ENCODE assay signal across 31 mouse cellular contexts in the genomic region with DNA sequence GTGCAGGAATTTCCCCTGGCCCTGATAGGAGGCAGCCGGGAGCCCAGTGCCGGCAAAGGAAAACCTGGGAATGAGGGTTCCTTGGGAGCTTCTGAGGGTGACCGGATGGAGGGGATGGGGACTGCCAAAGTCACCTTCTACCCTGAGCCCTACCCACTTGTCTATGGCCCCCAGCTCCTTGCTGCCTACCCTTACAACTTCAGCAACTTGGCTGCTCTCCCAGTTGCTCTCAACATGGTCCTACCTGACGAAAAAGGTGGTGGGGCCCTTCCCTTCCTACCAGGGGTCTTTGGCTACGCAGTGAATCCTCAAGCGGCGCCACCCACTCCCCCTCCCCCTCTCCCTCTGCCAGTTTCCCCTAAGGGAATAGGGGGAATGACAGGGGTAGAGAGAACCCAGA. TPM values are rescaled to one million over a fixed set of nuclear protein-coding genes. Genes with fewer than 3 reads are reported as not detected.
DNase-seq lines count a peak whose midpoint lies in the region; ATAC-seq and TF ChIP-seq lines count a peak whose summit lies in the region.
"Had no signal": no experiment of that assay in that cellular context is flagged by ENCODE, and none has a peak within 500 bp of the region (broad histone marks: within the 10 kb centered on the region; RNA-seq: fewer than 3 reads in every experiment).

No protein-coding gene starts in this region.

- H3K9ac ChIP-seq in heart, embryonic 14.5 days (ENCODE audit: low read length), result no peak overlapping the region
- no peak overlapping the region for H3K9ac ChIP-seq in kidney, postnatal 0 days (ENCODE audit: low read depth, low read length)
- H3K9ac ChIP-seq in embryonic facial prominence, embryonic 12.5 days, result no peak overlapping the region
- H3K9ac ChIP-seq in embryonic facial prominence, embryonic 15.5 days, result no peak overlapping the region
- H3K9ac ChIP-seq: forebrain, embryonic 15.5 days; intestine, embryonic 15.5 days; neural tube, embryonic 15.5 days; stomach, embryonic 15.5 days had no signal

- no peak overlapping the region for H3K27ac ChIP-seq in heart, embryonic 14.5 days (replicated peaks in 1 of 2; ENCODE audit: control insufficient read depth in 1 of 2, insufficient read depth in 1 of 2, low read depth in 2 of 2, low read length in 2 of 2)
- H3K27ac ChIP-seq in kidney, postnatal 0 days, result no peak overlapping the region
- H3K27ac ChIP-seq in kidney, adult 2 months (ENCODE audit: insufficient read depth, low read depth, low read length), result no peak overlapping the region
- no peak overlapping the region for H3K27ac ChIP-seq in embryonic facial prominence, embryonic 12.5 days
- H3K27ac ChIP-seq in embryonic facial prominence, embryonic 15.5 days (replicated peaks), result no peak overlapping the region
- H3K27ac ChIP-seq: forebrain, embryonic 15.5 days; heart, adult 2 months; hindbrain, postnatal 0 days; intestine, embryonic 15.5 days; macrophage; neural tube, embryonic 15.5 days; stomach, embryonic 15.5 days had no signal

- 0 out of 2 replicates have a peak overlapping the region, but pooled peaks have one; percentile 5 for H3K4me2 ChIP-seq in heart, embryonic 14.5 days (ENCODE audit: low read length)
- 0 out of 2 replicates have a peak overlapping the region, but pooled peaks have one; percentile 15 for H3K4me2 ChIP-seq in kidney, postnatal 0 days (ENCODE audit: low read length)
- 0 out of 2 replicates have a peak overlapping the region, but pooled peaks have one; percentile 5 for H3K4me2 ChIP-seq in embryonic facial prominence, embryonic 12.5 days (replicated peaks)
- H3K4me2 ChIP-seq in embryonic facial prominence, embryonic 15.5 days (replicated peaks), result 0 out of 2 replicates have a peak overlapping the region, but pooled peaks have one; percentile 2
- H3K4me2 ChIP-seq: forebrain, embryonic 15.5 days; intestine, embryonic 15.5 days; neural tube, embryonic 15.5 days; stomach, embryonic 15.5 days had no signal

- peaks cover 20% of the 10 kb centered on the region for H3K36me3 ChIP-seq in heart, embryonic 14.5 days (ENCODE audit: control insufficient read depth, insufficient read depth, low read length)
- H3K36me3 ChIP-seq in kidney, postnatal 0 days (ENCODE audit: insufficient read depth, low read length), result no peaks in the 10 kb centered on the region
- H3K36me3 ChIP-seq in kidney, adult 2 months (ENCODE audit: control insufficient read depth, insufficient read depth, low read length), result no peaks in the 10 kb centered on the region
- peaks cover 13% of the 10 kb centered on the region for H3K36me3 ChIP-seq in embryonic facial prominence, embryonic 12.5 days
- H3K36me3 ChIP-seq in embryonic facial prominence, embryonic 15.5 days, result peaks cover 25% of the 10 kb centered on the region
- H3K36me3 ChIP-seq: forebrain, embryonic 10.5 days; intestine, embryonic 15.5 days; stomach, embryonic 15.5 days had no signal

- no peak for ATAC-seq in heart, embryonic 14.5 days (ENCODE audit: insufficient number of reproducible peaks, insufficient read depth, low FRiP score, low read depth)
- ATAC-seq in kidney, postnatal 0 days (replicated peaks; ENCODE audit: low FRiP score, low read depth), result no peak
- ATAC-seq in embryonic facial prominence, embryonic 12.5 days (ENCODE audit: insufficient number of reproducible peaks, insufficient read depth, low FRiP score, low TSS enrichment), result no peak
- no peak for ATAC-seq in embryonic facial prominence, embryonic 15.5 days (ENCODE audit: insufficient number of reproducible peaks, low FRiP score, low TSS enrichment, low read depth)
- ATAC-seq: forebrain, embryonic 15.5 days; hindbrain, postnatal 0 days; intestine, embryonic 15.5 days had no signal

- WGBS in heart, embryonic 14.5 days, result 43% methylated on average over 7 of the region's 7 CpGs
- WGBS in kidney, postnatal 0 days, result 66% methylated on average over 7 of the region's 7 CpGs
- WGBS in kidney, adult 2 months, result 58% methylated on average over 7 of the region's 7 CpGs
- 40% methylated on average over 7 of the region's 7 CpGs for WGBS in embryonic facial prominence, embryonic 12.5 days
- whole genome bisulfite sequencing in embryonic facial prominence, embryonic 15.5 days, result 36% methylated on average over 7 of the region's 7 CpGs

- no peak for TF ChIP-seq CTCF in kidney, postnatal 0 days (IDR thresholded peaks at IDR 0.05; ENCODE audit: low read depth)
- no peak for TF ChIP-seq CTCF in kidney, adult 2 months (conservative IDR thresholded peaks at IDR 0.05; ENCODE audit: insufficient read depth, insufficient read length, low read depth, low read length)

- DNase-seq in heart, postnatal 4 days, result no peak
- DNase-seq in kidney, postnatal 0 days (ENCODE audit: low spot score), result no peak
- DNase-seq in kidney, adult 2 months, result no peak
- no peak for DNase-seq in lung, postnatal 25 days (ENCODE audit: low spot score)
- DNase-seq: adrenal gland, postnatal 25 days; B cell, adult 2 months; gastrocnemius, postnatal 25 days; heart, adult 2 months; kidney, adult 8-10 months; layer of hippocampus, adult 9-11 months; midbrain, embryonic 14.5 days; retina, postnatal 1 day; thymus, postnatal 25 days had no signal

- no peaks in the 10 kb centered on the region for H3K9me3 ChIP-seq in heart, embryonic 14.5 days (ENCODE audit: control insufficient read depth, low read length)
- H3K9me3 ChIP-seq in kidney, postnatal 0 days (replicated peaks; ENCODE audit: low read length), result no peaks in the 10 kb centered on the region
- no peaks in the 10 kb centered on the region for H3K9me3 ChIP-seq in embryonic facial prominence, embryonic 12.5 days
- no peaks in the 10 kb centered on the region for H3K9me3 ChIP-seq in embryonic facial prominence, embryonic 15.5 days (replicated peaks)
- H3K9me3 ChIP-seq: forebrain, embryonic 10.5 days; forebrain, embryonic 15.5 days; intestine, embryonic 15.5 days; neural tube, embryonic 15.5 days; stomach, embryonic 15.5 days had no signal

- H3K4me3 ChIP-seq in heart, embryonic 14.5 days (ENCODE audit: control insufficient read depth in 1 of 2, insufficient read depth in 1 of 2, low read depth in 1 of 2, low read length in 2 of 2), result no peak overlapping the region
- no peak overlapping the region for H3K4me3 ChIP-seq in kidney, postnatal 0 days (replicated peaks; ENCODE audit: low read depth, low read length)
- H3K4me3 ChIP-seq in kidney, adult 2 months (ENCODE audit: insufficient read depth, low read depth, low read length), result no peak overlapping the region
- H3K4me3 ChIP-seq in embryonic facial prominence, embryonic 12.5 days, result no peak overlapping the region
- no peak overlapping the region for H3K4me3 ChIP-seq in embryonic facial prominence, embryonic 15.5 days (replicated peaks)
- H3K4me3 ChIP-seq: forebrain, embryonic 10.5 days; forebrain, embryonic 15.5 days; heart, adult 2 months; intestine, embryonic 15.5 days; neural tube, embryonic 15.5 days; stomach, embryonic 15.5 days had no signal

- no peak for TF ChIP-seq POLR2A in kidney, adult 2 months (IDR thresholded peaks at IDR 0.05; ENCODE audit: low read depth, low read length)

- peaks cover 8 to 13% of the 10 kb centered on the region in 2 experiments for H3K4me1 ChIP-seq in heart, embryonic 14.5 days (ENCODE audit: control insufficient read depth in 2 of 2, insufficient read depth in 2 of 2, low read length in 2 of 2)
- peaks cover 11% of the 10 kb centered on the region for H3K4me1 ChIP-seq in kidney, postnatal 0 days (replicated peaks; ENCODE audit: insufficient read depth, low read length)
- no peaks in the 10 kb centered on the region for H3K4me1 ChIP-seq in kidney, adult 2 months (ENCODE audit: control insufficient read depth, insufficient read depth, low read length)
- H3K4me1 ChIP-seq in embryonic facial prominence, embryonic 12.5 days, result peaks cover 12% of the 10 kb centered on the region
- peaks cover 31% of the 10 kb centered on the region for H3K4me1 ChIP-seq in embryonic facial prominence, embryonic 15.5 days
- H3K4me1 ChIP-seq: forebrain, embryonic 15.5 days; intestine, embryonic 15.5 days; neural tube, embryonic 15.5 days had no signal

- H3K27me3 ChIP-seq in heart, embryonic 14.5 days (ENCODE audit: control insufficient read depth, insufficient read depth, low read length), result no peaks in the 10 kb centered on the region
- H3K27me3 ChIP-seq in kidney, postnatal 0 days (ENCODE audit: insufficient read depth, low read length), result no peaks in the 10 kb centered on the region
- no peaks in the 10 kb centered on the region for H3K27me3 ChIP-seq in kidney, adult 2 months (replicated peaks; ENCODE audit: control insufficient read depth, insufficient read depth, low read length)
- peaks cover 45% of the 10 kb centered on the region for H3K27me3 ChIP-seq in embryonic facial prominence, embryonic 12.5 days
- no peaks in the 10 kb centered on the region for H3K27me3 ChIP-seq in embryonic facial prominence, embryonic 15.5 days
- H3K27me3 ChIP-seq: forebrain, embryonic 15.5 days; intestine, embryonic 15.5 days; neural tube, embryonic 15.5 days; stomach, embryonic 15.5 days had no signal

RNA-seq across cellular contexts. Expression of a gene that starts 13.3 kb away (rescaled TPM):
- 3.7 TPM in 2 replicates for polyA plus RNA-seq in heart, embryonic 14.5 days (2014; fragmentation: Nextera tagmentation; extraction: Ambion mirVana)
- total RNA-seq in heart, postnatal 4 days (2021), result 10 to 100 TPM; 34.1 to 36.8 TPM
- polyA plus RNA-seq in kidney, postnatal 0 days (2015; fragmentation: Nextera tagmentation; extraction: Ambion mirVana), result 2.7 and 3.3 TPM in 2 replicates
- 22.3 and 24.4 TPM in 2 replicates for polyA plus RNA-seq in kidney, adult 2 months (2012; rRNA removed)
- 2.1 and 2.4 TPM in 2 replicates for polyA plus RNA-seq in embryonic facial prominence, embryonic 12.5 days (2016; fragmentation: Nextera tagmentation; extraction: Ambion mirVana)
- polyA plus RNA-seq in embryonic facial prominence, embryonic 15.5 days (2015; fragmentation: Nextera tagmentation; extraction: Ambion mirVana), result 5.7 and 6.1 TPM in 2 replicates

RNA-seq across cellular contexts. Expression of a gene that starts 16.8 kb away (rescaled TPM):
- 5.5 and 5.8 TPM in 2 replicates for polyA plus RNA-seq in heart, embryonic 14.5 days (2014; fragmentation: Nextera tagmentation; extraction: Ambion mirVana)
- 1 to 10 TPM; 3.1 to 5.1 TPM for total RNA-seq in heart, postnatal 4 days (2021)
- polyA plus RNA-seq in kidney, postnatal 0 days (2015; fragmentation: Nextera tagmentation; extraction: Ambion mirVana), result 12.0 and 12.1 TPM in 2 replicates
- polyA plus RNA-seq in kidney, adult 2 months (2012; rRNA removed), result 11.9 and 14.3 TPM in 2 replicates
- polyA plus RNA-seq in embryonic facial prominence, embryonic 12.5 days (2016; fragmentation: Nextera tagmentation; extraction: Ambion mirVana), result 11.1 and 11.9 TPM in 2 replicates
- polyA plus RNA-seq in embryonic facial prominence, embryonic 15.5 days (2015; fragmentation: Nextera tagmentation; extraction: Ambion mirVana), result 29.3 and 38.6 TPM in 2 replicates
- polyA plus RNA-seq: macrophage had no signal

RNA-seq across cellular contexts. Expression of a gene that starts 17.2 kb away (rescaled TPM):
- polyA plus RNA-seq in heart, embryonic 14.5 days (2014; fragmentation: Nextera tagmentation; extraction: Ambion mirVana), result 0.13 TPM in 1 of 2 replicates, not detected in the other
- total RNA-seq in heart, postnatal 4 days (2021), result not detected
- 0.17 TPM in 1 of 2 replicates, not detected in the other for polyA plus RNA-seq in kidney, postnatal 0 days (2015; fragmentation: Nextera tagmentation; extraction: Ambion mirVana)
- 0.05 and 0.10 TPM in 2 replicates for polyA plus RNA-seq in kidney, adult 2 months (2012; rRNA removed)
- polyA plus RNA-seq in embryonic facial prominence, embryonic 12.5 days (2016; fragmentation: Nextera tagmentation; extraction: Ambion mirVana), result not detected in 2 replicates
- 0.15 and 0.18 TPM in 2 replicates for polyA plus RNA-seq in embryonic facial prominence, embryonic 15.5 days (2015; fragmentation: Nextera tagmentation; extraction: Ambion mirVana)
- total RNA-seq: adrenal gland, adult 18-20 months; adrenal gland, postnatal 25 days; gastrocnemius, adult 18-20 months; gastrocnemius, postnatal 25 days; heart, adult 2 months; hindbrain, postnatal 0 days; left cerebral cortex, postnatal 10 days; liver, adult 2 months; megakaryocyte-erythroid progenitor cell, adult 5-6 weeks had no signal
- polyA plus RNA-seq: cortical plate, adult 2 months; forebrain, embryonic 10.5 days; frontal cortex, adult 2 months; large intestine, adult 2 months; liver, adult 2 months; macrophage; neural tube, embryonic 15.5 days had no signal

RNA-seq across cellular contexts. Expression of a gene that starts 20.5 kb away (rescaled TPM):
- 19.9 and 20.1 TPM in 2 replicates for polyA plus RNA-seq in heart, embryonic 14.5 days (2014; fragmentation: Nextera tagmentation; extraction: Ambion mirVana)
- total RNA-seq in heart, postnatal 4 days (2021), result 10 to 100 TPM; 53.7 TPM
- polyA plus RNA-seq in kidney, postnatal 0 days (2015; fragmentation: Nextera tagmentation; extraction: Ambion mirVana), result 19.0 and 21.0 TPM in 2 replicates
- 25.3 and 37.8 TPM in 2 replicates for polyA plus RNA-seq in kidney, adult 2 months (2012; rRNA removed)
- 27.9 and 32.7 TPM in 2 replicates for polyA plus RNA-seq in embryonic facial prominence, embryonic 12.5 days (2016; fragmentation: Nextera tagmentation; extraction: Ambion mirVana)
- polyA plus RNA-seq in embryonic facial prominence, embryonic 15.5 days (2015; fragmentation: Nextera tagmentation; extraction: Ambion mirVana), result 24.3 and 28.2 TPM in 2 replicates

RNA-seq across cellular contexts. Expression of a gene that starts 22.7 kb away (rescaled TPM):
- polyA plus RNA-seq in heart, embryonic 14.5 days (2014; fragmentation: Nextera tagmentation; extraction: Ambion mirVana), result 2.0 and 2.1 TPM in 2 replicates
- total RNA-seq in heart, postnatal 4 days (2021), result 1 to 10 TPM; 3.1 to 3.7 TPM
- polyA plus RNA-seq in kidney, postnatal 0 days (2015; fragmentation: Nextera tagmentation; extraction: Ambion mirVana), result 0.63 and 0.98 TPM in 2 replicates
- polyA plus RNA-seq in kidney, adult 2 months (2012; rRNA removed), result 2.6 and 3.3 TPM in 2 replicates
- 1.7 and 2.2 TPM in 2 replicates for polyA plus RNA-seq in embryonic facial prominence, embryonic 12.5 days (2016; fragmentation: Nextera tagmentation; extraction: Ambion mirVana)
- polyA plus RNA-seq in embryonic facial prominence, embryonic 15.5 days (2015; fragmentation: Nextera tagmentation; extraction: Ambion mirVana), result 4.1 and 4.4 TPM in 2 replicates
